Mouse (Mus musculus) adrenal gland, postnatal 14 days (tissue): ENCODE data around the gene 4930539E08Rik. TPM values are rescaled to one million over a fixed set of nuclear protein-coding genes. Genes with fewer than 3 reads are reported as not detected.
A peak's percentile ranks its signal among the peaks of the same experiment; 100 is the strongest.

Experiments
- DNase-seq: peaks from one replicate; pipeline ENCODE4 v3.0.0; 2021; ENCODE audit warnings: mixed read lengths
- total RNA-seq: library from RNA; stranded (reverse); gene quantifications from 2 replicates; pipeline ENCODE4 v1.2.3, GENCODE M21; 2021

Gene 4930539E08Rik
- total RNA-seq, 1 experiment from 2014 or later, result not detected

DNA sequence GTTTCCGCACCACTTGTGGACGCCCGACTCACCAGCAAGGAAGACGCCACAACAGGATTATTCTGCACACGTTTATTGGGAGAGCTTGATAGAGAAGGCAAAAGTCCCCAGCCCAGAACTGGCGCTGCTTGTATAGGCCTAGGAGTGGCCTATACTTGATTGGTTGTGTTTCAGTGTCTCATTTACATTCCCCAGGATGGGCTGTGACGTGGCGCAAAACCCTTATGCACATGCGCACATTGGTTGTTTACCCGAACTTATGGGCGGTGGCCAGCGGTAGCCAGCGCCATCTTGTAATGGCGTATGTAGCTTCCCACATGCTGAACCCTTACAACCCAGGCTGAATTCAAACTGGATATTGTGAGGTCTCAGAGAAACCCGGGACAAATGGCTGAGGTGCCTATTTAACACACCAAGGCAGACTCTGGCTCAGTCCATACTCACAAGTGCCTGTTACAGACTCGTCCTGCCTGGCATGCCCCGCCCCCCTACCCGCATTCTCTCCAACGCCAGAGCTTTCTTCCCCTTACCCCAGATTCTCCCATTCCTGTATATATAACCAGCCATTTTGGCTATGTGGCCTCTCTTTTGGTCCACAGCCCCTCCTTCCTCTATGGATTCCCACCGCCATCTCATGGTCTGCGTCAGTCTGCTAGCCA lies 19.8 kb downstream of the 4930539E08Rik start:
- DNase-seq, result no peak

DNA sequence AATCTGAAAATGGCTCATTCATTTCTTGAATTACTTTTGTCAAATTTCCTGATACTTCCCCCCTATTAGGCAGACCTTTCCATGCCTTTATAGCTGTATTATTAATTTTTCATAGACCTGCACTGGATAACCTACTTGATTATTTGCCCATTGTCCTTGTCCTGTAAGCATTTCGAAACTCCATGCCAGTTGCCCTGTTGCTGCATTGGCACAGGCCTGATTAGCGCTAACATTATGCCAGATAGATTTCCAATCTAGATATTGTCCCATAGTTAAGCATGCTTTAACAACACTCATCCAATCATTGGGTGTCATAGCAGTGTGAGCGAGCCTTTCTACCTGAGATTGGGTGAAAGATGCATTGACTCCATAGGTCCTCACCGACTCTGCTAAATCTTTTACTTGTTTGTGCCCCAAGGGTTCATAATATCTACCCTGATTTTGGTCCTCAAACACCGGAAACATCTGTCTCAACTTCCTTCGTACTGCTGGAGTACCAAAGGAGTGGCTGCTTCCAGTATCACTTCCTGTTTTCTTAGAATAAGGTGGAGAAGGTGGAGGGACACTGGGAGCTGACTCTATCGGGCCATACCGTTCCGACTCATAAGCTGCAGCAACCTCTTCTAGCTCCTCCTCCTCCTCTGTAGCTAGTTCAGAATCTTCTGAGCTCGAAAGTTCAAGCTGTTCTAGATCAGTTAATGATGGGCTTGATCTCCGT lies 20.9 kb downstream of the 4930539E08Rik start:
- peak; percentile 32 for DNase-seq

GRCm38 (mm10) chr17:28886266-28886665 lies 28.9 kb downstream of the 4930539E08Rik start:
- no peak for DNase-seq

GRCm38 (mm10) chr17:28885231-28885630 lies 29.9 kb downstream of the 4930539E08Rik start:
- peak; percentile 39 for DNase-seq

DNA sequence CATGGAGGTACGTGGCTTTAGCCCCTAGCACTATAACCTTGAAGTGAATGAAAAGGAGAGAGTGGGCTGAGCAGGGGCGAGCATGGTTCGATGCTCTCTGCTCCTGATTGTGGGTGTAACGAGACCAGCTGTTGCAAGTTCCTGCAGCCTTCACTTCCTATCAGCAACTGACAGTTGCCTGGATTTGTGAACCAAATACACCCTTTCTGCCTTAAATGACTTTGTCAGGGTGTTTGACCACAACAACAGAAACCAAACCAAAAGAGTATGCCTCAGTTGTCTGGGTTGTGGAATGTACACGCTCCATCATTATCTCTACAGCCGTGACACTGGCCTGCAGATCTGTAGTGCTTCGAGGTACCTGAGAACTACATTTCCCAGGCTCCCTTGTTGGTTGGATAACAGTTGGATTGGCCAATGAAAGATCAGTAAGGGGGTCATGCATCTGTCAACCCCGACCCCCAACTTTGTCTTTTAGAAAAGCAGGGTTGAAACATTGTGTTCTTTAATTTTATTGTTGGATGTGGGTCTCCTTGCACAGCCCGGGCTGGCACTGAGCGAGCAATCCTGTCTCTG lies 31.1 kb downstream of the 4930539E08Rik start:
- no peak for DNase-seq

DNA sequence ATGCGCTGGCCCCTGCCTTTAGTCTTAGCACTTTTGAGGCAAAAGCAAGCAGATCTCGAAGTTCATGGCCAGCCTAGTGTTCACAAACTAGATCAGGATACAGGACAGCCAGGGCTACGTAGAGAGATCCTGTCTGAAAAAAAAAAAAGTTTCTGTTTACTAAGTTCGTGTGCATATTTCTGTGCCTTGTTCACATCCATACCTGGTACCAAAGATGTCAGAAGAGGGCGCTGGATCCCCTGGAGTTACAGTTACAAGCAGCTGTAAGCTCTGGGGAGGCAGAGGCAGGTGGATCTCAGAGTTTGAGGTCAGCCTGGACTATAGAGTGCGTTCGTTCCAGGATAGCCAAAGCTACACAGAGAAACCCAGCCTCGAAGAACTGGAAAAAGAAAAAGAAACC lies 32.3 kb downstream of the 4930539E08Rik start:
- DNase-seq, result no peak

DNA sequence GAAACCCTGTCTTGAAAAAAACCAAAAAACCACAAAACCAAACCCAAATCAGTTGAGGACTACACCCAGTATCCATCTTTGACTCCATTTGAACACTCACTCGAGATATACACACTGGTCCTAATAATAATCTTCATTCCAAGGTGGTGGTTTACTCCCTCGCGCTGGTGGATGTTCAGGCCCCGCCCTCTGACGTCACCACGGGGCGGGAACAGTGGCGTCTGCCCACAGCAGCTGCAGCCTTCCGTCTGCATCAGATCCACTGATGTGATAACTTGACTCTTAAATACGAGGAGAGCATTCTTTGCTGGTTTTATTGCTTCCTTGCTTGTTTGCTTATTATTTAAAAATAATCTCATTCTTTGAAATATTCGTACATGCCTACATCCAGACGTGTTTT lies 32.8 kb downstream of the 4930539E08Rik start:
- DNase-seq, result peak; percentile 87

- peak; percentile 86 for DNase-seq
Observed at GRCm38 (mm10) chr17:28879931-28880391, 35.2 kb downstream of the 4930539E08Rik start.

GRCm38 (mm10) chr17:28876821-28877220 lies 38.3 kb downstream of the 4930539E08Rik start:
- DNase-seq, result peak; percentile 48

- no peak for DNase-seq
Observed at GRCm38 (mm10) chr17:28876331-28876730, 38.8 kb downstream of the 4930539E08Rik start.

- peak; percentile 80 for DNase-seq
Observed at GRCm38 (mm10) chr17:28875316-28875715, 39.8 kb downstream of the 4930539E08Rik start.

- peak; percentile 92 for DNase-seq
Observed at GRCm38 (mm10) chr17:28874825-28875224, 40.3 kb downstream of the 4930539E08Rik start.

GRCm38 (mm10) chr17:28874216-28874615 lies 40.9 kb downstream of the 4930539E08Rik start:
- DNase-seq, result no peak

- DNase-seq, result no peak
Observed at GRCm38 (mm10) chr17:28872322-28872721, 42.8 kb downstream of the 4930539E08Rik start.

- no peak for DNase-seq
Observed at GRCm38 (mm10) chr17:28871831-28872230, 43.3 kb downstream of the 4930539E08Rik start.

GRCm38 (mm10) chr17:28870435-28870834 lies 44.7 kb downstream of the 4930539E08Rik start:
- no peak for DNase-seq

DNA sequence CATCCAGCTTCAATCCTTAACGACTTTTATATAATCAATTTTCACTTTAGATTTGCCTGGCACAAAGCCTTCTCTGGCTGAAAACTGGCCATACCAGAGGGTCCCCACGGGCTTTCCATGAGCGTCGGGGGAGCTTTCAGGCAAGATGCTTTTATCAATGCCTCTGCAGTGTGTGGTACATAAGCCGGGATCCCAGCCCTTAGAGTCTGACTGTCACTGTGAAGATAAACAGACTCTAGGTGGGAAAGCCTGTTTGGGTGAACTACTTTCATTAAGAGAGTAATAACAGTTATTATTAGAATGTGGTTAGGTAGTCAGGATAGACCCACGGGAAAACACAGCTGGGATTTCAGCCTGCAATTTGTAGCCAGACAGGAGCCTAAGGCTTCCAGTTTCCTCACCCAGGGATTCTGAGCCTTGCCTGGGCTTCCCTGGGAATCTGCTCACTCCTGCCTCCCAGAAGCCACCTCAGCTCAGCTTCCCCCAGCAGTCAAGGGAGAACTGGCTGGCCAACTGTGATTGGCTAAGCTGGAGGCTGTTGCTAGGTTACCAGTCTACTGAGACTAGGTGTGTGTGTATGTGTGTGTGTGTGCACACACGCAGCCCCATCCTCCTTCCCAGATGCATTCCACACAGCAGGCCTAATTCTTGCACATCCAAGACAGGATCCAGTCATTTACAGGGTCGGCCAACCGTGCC lies 45.6 kb downstream of the 4930539E08Rik start:
- no peak for DNase-seq

DNA sequence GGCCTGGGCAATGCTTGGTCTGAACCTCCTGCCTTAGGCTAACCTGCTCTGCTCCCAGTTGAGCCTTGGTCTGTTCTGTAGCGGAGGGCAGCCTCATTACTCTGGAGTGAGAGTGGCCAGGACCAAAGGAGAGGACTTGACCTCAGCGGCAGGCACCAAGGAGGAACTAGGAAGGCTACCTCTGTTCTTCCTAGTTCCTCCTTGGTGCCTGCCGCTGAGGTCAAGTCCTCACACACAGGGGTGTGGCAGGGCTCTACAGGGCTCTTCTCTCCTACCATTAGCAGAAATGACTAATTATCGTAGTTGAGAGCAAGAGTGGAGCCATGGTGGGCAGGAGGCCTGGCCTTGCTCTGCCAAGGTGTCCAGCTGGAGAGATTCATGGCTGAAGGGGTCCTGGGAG lies 47.7 kb downstream of the 4930539E08Rik start:
- DNase-seq, result no peak

GRCm38 (mm10) chr17:28866921-28867320 lies 48.2 kb downstream of the 4930539E08Rik start:
- DNase-seq, result no peak

DNA sequence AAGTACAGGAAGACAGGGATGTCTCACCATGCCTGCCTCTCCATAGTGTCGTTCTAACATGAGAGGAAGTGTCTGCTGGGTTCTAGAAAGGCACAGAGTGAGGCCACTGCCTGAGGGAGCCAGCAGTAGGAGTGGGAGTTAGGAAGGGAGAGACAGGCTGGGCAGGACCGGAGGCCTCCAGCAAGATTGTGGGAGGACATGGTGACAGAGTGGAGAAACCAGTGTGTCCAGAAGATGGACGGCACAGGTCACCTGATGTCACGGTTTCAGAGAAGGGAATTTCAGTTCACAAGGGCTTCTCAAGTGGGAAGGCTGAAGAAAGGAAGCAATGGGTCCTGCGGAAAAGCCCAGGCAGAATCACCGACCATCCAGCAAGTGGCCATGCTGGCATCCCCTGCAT lies 50.7 kb downstream of the 4930539E08Rik start:
- DNase-seq, result no peak

DNA sequence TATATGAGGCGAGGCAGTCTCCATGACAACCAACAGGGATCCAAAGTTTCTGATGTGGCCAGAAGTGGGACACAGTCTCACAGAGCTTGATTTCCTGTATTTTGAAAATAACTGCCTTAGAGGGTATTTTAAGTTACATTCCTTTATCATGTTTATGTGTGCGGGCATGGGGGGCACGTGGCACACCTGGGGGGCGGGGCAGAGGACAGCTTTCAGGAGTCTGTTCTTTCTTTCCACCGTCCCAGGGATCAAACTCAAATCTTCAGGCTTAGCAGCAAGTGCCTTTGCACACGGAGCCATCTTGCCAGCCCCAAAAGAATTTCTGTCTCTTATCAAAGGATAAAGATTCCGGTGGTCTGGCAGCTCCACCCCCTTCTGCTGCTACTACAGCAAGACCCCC lies 51.2 kb downstream of the 4930539E08Rik start:
- no peak for DNase-seq

DNA sequence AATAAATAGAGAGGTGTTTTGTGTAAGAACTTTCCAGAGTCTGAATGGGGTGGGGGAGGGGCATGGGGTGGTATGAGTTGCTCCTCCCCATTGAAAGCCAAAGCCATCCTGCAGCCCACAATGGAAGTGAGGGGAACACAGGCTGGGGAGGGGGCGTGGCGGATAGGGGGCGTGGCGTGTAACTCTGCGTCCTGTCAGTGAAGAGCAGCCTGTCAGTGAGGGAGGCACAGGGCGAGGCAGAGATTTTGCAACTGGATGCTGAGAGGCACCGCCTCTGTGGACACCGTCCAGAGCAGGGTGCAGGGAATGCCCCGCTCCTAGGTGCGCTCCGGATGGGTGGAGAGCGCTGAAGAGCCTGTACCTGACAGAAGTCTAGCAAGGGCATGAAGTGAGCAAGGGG lies 56.9 kb downstream of the 4930539E08Rik start, which contains the start of gene Pnpla1:
Gene Pnpla1, plus strand, starts transcription at position 207 of the 400 bp plus-strand sequence.
- peak; percentile 53 for DNase-seq

DNA sequence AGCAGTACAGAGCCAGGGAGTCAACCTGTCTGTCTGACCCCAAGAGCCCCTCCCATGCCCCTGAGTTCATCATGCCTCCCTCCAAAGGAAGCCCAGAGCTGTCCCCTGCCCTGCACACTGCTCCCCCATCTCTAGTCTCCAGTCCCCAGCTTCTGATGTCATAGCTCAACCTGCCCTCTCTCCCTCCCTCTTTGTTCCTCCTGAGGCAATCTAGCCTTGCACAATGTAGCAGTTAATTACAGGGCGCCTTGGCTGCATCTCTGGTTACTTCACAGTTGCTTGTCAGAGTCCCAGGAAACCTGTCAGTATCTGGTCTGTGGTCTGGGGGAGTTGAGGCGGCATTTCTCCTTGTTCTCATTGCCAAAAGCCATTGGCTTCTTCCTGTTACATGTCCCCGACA lies 59.1 kb downstream of the 4930539E08Rik start:
- DNase-seq, result peak; percentile 80
